Mouse (Mus musculus) heart, postnatal 4 days (tissue): ENCODE results near the gene Mccc1. TPM values are rescaled to one million over a fixed set of nuclear protein-coding genes. Genes with fewer than 3 reads are reported as not detected.

Experiments
- DNase-seq: peaks from one replicate; pipeline ENCODE4 v3.0.0; 2021
- total RNA-seq, 2 experiments: library from RNA; stranded (reverse); gene quantifications; 2 replicates each; pipeline ENCODE4 v1.2.3; 2021

The Mccc1 gene
- total RNA-seq, 2 experiments from 2014 or later = 41.1 to 45.5 TPM

DNA sequence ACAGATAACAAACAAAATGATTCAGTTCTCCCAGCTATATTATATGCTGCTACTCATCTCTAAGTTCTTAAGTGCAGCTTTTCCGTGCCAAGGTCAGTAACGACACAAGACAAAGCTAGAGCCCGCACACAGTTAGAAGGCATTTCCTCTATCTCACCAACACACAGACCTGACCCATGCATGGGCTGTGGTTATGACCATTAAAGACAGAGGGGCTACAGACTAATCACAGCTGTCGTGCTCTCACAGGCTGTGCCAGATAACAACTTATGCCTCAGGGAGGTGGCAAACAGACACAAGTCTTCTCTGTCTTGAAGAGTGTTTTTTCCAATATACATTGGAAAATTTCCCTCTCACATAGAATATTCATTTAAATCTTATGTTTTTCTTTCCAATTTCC is 35.5 kb downstream of the Mccc1 start:
- no peak for DNase-seq

DNA sequence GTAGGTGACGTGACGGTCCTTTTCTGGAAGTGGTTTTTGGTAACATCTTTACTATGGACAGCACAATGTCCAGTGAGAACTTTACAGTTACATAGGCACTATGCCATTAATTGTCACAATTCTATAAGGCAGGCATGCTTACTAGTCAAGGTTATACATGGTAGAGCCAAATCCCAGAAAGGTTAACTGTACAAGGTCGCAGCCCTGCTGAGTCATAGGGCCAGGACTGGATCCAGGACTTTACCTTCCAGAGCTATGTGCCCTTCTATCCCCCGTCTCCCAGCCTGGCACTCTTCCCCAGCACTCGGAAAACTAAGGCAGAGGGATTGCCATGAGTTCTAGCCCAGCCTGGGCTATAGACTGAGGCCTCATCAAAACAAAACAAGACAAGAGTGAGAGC is 36.6 kb downstream of the Mccc1 start:
- DNase-seq = no peak

DNA sequence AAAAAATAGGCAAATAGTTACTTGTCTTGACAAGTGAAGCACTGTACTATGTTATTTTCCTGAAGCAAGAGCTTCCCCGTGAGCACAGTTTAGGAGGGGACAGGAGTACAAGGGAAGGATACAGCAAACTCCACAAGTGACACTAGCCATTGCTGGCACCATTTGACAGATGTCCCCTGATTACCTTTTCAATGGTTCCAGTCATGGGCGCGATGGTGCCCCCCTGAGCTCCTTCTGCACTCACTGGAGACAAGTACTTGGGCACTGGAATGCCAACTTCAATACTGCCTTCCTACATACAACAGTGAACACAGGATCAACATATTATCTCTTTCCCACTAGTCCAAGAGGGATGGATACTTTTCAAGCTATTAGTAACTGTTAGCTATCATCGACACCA is 37.1 kb downstream of the Mccc1 start:
- no peak for DNase-seq

DNA sequence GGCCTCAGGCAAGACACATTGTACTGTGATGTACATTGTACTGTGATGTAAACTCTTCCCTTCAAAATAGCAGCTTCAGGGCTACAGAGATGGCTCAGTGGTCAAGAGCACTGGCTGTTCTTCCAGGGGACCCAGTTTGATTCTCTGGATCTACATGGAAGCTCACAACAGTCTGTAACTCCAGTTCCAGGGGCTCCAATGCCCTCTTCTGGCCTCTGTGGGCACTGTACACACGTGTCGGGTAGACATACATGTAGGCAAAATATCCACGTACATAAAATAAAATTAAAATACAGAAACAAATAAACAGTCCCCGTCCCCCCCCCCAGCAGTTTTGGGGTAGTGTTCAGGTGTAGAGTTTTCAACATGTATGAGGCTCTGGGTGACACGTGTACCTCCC is 37.5 kb downstream of the Mccc1 start:
- no peak for DNase-seq

DNA sequence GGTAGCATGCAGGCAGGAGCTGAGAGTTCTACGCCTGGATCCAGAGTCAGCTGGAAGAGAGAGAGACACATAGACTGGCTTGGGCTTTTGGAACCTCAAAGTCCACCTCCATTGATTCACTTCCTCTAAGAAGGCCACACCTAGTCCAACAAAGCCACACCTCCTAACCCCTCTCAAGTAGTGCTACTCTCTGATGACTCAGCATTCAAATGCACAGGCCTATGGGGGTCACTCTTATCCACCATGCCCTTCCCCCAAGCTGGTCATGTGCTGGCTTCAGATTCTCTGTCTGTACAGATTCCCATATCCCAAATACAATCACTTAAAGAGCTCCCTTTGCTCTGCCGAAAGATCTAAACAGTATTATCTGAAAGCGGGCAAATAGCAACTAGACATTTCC is 43.2 kb downstream of the Mccc1 start:
- DNase-seq = no peak

DNA sequence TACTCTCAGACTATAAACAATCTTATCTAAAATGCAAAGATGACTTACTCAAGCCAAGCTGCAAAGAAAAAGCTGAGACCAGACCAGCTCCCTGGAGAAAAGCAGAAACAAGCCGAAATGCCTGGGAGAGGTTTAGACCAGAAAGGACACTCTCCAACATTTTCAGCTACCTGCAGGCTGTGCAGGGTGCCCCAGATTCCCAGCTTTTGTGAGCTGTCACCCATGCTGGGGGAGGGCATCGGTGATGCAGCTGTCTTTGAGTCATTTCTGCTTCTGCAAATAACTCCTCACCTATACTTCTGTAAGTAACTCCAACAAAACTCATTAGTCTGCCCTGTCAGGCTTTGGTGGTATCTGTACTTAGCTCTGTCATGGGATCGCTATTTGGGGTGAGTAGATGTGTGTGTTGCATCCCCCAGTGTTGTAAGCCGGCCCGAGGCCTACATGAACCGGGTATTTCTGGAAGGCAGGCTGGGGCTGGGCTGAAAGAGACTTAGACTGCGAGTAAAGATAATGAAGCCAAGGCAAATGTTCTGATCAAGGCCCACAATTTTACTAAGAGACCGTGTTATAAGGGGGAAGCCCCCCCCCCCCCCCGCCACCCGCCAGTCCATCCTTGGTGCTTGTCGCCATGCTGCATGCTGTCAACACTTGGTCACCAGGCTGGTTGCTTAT is 45.4 kb downstream of the Mccc1 start:
- DNase-seq = no peak

DNA sequence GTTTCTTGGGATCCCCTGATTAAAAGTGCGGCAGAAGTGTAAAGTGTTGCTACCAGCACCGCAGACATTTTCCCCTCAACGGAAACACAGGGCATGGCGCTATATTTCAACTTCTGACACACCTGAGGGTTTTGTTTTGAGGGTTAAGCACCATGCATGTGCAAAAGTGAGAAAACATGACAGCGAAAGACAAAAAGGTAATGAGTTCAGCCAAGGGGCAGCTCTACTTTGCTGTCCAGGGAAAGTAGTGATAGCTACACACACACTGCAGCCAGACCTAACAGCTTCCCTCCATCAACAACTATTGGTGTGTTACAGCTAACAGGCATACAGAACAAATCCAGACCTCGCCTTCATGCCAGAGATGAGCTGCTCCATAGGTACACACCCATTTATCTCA is 46.7 kb downstream of the Mccc1 start:
- DNase-seq = no peak

DNA sequence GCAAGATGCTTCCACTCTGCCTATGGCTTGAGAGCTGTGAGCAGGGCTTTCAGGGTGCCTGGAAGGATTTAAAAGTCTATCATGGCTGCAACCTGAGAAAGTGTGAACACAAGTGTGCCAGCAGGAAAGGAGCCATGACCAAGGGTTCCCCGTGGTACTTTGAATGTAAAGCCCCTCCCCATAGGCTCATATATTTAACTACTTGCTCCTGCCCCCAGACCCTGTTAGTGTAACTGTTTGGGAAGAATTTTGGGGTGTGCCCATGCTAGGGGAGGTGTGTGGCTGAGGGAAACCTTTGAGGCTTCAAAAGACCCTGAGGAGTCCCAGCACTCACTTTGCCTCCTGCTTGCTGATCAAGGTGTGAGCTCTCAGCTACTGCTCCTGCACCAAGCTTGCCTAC is 47.3 kb downstream of the Mccc1 start:
- DNase-seq = no peak

DNA sequence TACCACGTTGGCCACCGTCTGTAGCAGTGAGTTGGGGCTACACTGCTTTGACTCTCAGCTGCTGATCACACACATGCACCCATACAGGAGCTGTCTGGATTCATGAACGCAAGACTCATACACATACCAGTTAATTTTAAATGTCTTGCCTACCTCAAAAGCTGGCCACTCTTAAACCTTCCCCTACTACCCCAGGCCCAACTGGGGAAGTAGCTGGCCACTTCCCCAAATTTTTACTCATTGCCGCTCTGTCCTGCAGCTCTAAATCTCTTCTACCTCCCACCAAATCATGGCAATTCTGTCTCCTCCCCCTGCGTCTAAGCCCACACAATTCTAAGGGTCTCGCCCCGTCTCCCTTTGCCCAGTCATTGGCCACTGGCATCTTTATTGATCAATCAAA is 52.3 kb downstream of the Mccc1 start:
- DNase-seq = no peak

DNA sequence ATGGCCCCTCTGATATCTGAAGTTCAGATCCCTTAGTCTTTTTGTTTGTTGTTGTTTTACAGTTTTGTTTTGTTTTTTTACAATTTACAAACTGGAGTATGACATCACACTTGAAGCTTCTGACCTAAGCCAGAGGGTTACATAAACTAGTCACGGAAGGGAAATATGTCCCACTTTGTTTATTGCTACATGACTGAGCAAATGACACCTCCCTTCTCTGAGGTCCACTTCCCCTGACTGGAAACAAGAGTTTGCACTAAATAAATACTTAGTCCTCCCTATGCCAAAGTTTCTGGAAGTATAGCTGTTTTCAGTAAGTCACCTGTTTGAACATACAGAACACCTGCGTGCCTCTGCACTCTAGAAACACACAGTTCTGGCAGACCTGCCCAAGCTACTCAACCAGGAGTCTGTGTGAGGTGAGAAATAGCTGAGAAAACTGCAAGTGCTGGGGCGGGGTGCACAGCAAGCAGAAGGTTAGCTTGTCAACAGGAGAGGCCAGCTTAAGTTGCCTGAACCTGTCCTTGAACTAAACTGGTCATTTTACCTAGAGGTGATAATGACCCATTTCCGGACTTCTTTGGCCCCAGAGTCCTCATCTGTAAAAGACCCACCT is 59.9 kb downstream of the Mccc1 start:
- DNase-seq = no peak

DNA sequence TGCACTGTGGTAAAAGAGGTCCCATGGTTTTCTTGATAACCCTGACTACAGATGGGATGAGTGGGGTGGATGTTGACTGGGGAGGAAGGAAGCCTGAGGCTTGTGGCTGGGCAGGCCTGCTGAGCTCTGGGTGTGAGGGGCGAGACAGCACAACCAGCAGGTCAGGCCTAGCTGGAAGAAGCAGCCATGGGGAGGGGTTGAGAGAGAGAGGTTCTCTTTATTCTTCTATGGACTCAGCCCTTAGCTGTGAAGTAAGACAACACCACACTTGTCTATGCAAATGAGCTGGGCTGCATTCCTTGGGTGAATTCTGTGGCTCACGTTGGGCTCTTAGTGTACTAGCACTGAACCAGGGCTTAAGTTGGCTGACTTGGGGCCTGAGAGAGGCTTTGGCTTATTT is 60.4 kb downstream of the Mccc1 start:
- DNase-seq = no peak

DNA sequence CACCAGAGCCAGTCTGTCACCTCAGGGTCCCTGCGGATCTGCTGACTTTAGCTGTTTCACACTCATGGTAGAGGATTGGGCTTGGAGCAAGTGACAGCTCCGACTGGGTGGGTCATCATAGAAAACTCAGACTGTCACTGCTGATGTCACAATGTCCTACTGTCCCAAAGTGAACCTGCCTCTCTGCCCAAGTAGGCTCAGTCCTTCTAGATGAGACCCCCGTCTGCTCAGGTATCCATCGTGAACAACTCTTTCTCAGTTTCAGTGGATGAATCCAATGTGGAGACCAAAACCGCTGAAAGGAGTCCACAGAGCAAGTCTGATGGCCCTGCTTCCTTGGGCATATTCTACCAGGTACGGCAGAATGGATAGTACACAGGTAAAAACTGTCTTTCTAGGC is 63.1 kb downstream of the Mccc1 start, which contains the start of gene Dcun1d1:
Dcun1d1 (minus strand) TSS at position 101 of the 400 bp plus-strand sequence.
- DNase-seq = no peak

DNA sequence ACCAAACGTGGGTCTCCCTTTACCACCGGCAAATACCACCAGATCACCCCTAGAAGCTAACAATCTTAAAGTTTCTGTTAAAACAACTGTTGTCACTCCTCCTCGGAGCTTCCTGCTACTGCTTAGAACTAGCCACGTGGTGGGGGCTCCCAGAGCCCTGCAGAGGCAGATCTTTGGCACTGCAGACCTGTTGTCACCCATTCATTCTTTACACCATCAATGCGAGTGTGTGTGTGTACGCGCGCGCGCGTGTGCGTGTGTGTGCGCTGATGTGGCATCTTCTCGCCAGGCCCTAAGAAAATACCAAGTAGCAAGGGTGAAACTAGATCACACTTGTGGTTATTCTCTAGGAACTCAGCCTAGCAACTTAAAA is 67.1 kb downstream of the Mccc1 start:
- DNase-seq = peak; percentile 38

DNA sequence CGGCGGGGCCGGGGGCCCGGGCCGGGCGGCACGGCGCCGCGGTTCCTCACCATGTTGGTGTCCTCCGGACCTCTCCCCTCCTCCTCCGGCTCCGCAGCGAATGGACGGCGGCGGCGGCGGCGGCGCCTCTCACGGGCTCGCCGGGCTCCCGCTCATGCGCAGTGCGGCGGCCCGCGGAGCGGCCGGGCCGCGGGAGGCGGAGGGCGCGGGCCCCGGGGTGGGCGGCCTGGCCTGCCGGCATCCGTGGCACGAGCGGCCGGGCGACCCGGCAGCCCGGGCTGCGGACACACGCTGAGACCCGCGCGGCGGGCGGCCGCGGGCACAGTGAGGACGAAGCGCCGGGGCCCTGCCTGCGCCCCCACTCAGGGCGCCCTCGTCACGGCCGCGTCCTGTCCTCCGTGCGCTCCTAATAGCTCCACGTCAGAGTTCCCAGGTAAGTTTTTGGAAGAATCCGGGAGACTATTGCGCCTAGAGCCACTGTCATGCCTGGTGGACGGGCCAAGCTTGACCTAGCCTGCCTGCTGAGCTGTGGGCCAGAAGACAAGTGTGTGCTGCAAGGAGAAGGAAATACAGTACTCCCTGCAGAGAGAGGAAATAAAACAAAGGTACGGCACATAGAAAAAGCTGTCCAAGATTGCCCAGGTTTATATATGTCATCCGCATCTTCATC is 67.6 kb downstream of the Mccc1 start:
- DNase-seq = peak; percentile 87

DNA sequence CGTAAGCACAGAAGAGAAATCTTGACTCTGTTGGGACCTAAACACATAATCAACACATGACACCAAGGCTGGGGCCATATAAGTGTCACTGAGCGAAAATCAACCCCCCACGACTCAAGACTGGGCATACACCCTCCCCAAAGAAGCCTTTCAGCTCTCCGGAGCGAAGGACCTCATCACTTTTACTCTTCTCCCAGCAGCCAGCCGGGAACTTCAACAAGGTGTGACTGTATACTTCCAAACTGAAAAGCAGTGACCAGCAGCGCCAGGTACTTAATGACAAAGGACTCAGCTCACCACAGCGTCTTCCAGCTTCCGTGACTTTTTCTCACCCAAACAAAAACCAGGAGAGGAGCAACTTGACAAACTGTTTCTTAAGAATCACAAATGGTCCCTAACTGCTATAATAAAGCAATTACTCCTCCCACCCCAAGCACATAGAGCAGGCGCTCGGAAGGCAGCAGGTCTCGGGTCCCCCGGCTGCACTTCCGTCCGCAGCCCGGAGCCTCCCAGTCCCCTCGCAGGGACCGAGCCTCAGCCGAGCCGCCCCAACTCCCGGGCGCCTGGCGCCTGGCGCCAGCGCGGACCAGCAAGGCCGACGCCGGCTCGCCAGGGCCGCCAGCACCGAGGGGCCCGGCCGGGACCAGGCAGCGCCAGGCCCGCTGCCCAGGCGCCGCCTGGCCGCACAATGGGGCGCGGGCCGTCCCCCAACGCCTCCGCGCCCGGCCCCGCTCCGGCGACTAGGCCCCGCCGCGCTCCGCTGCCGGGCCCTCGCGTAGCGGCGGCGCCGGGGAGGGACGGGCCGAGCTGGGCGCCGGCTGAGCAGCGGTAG is 68.4 kb downstream of the Mccc1 start:
- peak; percentile 70 for DNase-seq

DNA sequence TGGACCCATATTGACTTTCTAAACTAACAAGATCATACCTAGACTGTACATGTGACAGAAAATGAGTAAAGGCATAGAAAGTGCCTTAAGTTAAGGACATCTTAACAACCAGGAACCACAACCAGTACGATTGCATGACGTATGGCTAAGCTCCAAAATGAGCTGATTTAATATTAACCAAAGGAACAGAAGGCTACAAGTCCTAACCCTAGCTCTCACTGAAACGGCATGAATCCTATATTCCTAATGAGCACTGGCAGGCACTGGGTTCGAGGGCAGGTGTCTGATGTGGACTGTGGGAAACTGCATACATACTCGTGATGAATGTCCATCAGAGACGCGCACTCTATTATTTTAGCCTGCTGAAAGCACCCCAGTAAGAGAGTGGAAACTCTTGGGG is 69.1 kb downstream of the Mccc1 start:
- no peak for DNase-seq

DNA sequence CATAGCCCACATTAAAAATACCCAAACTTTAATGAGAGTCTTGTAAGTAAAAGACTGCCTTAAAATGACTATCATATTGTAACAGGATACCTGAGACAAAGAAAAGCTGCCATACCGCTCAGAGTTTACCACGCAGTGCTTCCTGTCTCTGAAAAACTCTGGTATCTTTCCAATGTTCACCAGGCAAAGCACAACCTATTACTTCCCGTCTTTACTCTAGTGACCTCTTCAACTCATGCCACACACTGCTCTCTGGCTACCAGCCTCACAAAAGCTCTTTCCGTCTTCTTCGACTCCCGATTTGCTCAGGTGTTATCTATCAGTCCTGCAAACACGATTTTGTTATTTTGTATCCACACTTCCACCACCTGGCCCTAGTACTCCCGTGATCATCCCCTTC is 70.6 kb downstream of the Mccc1 start:
- no peak for DNase-seq

DNA sequence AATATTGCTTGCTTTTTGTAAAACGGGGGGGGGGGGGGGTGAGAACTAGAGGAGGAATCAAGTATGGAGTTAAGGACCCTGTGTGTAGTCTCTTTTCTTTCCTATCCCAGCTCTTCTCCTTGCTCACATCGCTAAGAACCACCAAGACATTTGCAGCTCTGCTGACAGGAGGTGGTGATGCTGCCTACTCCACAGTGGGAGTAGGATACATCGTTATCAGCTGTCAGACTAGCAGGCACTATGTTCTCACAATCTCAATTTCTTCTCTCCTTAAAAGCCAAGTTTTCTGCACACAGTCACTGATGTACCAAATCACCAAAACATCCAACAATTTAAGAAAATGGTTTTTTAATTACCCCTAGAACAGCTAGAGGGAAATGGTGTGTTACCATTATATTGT is 71.1 kb downstream of the Mccc1 start:
- DNase-seq = no peak

DNA sequence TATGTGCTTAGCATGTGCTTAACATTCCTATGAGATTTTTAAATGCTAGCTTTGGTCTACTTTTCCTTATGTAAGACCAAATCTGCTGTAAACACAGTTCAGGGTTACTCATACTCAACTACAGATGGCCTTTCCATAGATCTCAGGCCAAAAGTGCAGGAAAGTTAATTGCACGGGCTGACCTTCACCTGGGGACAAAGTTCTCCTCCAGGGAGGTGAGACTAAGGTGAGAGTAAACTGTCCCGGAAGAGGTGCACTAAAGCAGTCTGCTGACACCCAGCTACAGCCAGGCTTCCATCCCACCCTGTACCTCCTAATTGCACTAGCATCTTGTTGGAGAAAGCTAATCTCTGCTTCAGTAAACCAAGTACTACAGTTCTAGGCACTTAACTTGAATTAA is 74.6 kb downstream of the Mccc1 start:
- DNase-seq = no peak

DNA sequence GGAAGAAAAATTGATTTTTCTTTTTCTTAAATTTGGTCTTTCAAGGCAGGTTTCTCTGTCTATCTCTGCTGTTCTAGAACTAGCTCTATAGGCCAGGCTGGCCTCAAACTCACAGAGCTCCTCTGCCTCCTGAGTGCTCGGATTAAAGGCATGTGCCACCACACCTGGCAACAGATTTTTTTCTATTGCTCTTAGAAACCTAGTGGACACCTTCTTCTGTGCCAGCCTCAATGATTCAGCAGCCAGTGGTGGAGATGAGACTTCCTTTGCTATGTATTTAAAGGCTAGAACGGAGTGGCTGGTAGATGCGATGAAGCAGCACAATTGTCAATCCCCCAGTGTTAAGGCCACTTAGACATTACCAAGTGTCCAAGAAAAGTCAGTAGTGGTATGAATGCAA is 76.5 kb downstream of the Mccc1 start:
- no peak for DNase-seq

DNA sequence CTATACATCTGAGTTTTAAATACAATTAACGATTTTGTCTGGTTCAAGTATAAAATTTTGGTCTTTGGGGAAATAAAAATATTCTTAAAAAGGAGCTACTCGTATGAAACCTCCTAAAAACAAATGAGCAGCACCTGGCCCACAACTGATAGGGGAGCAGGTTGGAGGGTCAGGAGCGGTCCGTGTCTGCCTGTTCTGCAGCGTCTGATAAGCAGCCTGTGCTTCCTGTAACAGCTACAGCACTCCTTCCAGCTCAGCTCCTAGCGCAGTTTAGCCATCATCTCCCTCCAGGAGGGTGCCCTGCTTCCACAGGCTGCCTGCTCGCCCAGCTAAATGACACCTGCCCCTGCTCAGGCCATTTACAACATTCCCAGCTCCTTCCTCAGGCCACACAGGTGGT is 77.0 kb downstream of the Mccc1 start:
- no peak for DNase-seq

DNA sequence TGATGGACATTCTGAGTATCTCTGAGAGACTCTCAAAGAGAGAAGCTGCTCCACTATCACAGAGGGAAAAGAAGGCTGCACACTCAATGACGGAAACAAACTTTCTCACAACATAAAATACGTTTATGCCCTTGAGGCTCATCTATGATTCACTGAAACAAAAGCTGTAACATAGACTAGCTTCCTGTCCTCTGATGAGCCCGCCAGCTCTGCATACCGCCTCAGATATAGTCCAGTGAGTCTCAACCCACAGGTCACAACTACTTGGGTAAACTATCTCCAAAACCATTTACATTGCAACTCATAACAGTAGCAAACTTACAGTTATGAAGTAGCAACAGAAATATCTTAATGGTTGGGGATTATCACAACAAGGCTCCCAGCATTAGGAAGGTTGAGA is 78.0 kb downstream of the Mccc1 start:
- DNase-seq = no peak

DNA sequence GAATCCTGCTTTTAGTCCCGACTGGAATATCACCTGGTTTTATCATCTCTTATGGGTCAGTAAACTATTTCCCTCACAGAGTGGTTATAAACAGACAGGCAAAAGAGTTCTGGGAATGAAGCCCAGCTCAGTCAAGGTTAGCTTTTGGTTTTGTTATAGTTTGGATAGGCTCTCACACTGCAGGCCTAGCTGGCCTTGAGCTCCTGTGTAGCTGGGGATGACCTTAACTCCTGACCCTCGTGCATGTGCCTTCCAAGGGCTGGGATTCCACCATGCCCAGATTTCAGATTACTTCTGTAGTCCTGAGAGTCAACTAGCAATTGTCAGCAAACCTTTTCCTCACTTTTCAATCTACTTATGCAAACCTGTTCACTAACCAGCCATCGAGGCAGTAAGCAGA is 82.2 kb downstream of the Mccc1 start:
- DNase-seq = no peak
